Mouse (Mus musculus) fibroblast of lung, adult 2 months (primary cell): ENCODE measurements around the gene Ociad2.

Source experiments
- DNase-seq: peaks from one replicate; pipeline ENCODE4 v3.0.0-alpha.2; 2011; ENCODE audit warnings: low read depth

Ociad2 gene

DNA sequence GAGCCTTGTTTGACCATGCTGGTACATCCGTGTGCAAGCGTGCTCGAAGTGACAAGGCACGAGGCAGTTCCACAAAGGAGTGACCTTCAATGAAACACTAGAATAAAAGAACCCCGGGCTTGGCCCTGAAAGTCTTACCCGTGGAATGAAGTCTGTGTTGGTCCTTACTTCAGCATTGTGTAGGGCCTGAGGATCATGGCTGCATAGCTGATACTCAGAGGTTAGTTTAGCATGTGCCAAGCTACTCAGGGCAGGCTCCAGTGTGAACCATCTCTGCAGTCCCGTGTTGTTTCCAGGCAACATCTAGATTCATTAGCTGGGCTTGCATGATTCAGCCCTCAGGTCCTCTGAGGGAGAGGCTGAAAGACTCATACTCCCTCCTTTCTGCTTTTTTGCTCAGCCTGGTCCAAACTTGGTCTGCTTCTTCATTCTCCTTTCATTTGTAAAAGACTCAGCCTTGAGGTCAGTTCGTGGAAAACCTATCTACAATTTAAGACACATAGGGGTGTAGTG is at the start of gene Ociad2:
Ociad2 (minus strand) TSS at position 306 of the 513 bp plus-strand sequence.
- no peak for DNase-seq

DNA sequence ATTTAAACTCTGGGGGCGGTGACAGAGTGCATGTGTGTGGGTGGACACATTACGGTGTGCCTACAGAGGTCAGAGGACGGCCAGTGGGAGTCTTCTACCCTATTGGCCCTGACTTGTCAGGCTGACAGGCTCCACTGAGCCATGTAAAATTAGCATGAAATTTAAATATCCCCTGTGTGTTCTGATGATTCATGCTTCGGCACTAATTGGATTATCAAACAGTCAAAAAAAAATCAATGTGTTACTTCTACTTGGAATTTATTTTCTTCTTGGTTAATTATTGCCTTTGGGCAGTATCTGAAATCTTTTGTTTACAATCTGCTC is 42.8 kb upstream of the Ociad2 start:
- DNase-seq = no peak

DNA sequence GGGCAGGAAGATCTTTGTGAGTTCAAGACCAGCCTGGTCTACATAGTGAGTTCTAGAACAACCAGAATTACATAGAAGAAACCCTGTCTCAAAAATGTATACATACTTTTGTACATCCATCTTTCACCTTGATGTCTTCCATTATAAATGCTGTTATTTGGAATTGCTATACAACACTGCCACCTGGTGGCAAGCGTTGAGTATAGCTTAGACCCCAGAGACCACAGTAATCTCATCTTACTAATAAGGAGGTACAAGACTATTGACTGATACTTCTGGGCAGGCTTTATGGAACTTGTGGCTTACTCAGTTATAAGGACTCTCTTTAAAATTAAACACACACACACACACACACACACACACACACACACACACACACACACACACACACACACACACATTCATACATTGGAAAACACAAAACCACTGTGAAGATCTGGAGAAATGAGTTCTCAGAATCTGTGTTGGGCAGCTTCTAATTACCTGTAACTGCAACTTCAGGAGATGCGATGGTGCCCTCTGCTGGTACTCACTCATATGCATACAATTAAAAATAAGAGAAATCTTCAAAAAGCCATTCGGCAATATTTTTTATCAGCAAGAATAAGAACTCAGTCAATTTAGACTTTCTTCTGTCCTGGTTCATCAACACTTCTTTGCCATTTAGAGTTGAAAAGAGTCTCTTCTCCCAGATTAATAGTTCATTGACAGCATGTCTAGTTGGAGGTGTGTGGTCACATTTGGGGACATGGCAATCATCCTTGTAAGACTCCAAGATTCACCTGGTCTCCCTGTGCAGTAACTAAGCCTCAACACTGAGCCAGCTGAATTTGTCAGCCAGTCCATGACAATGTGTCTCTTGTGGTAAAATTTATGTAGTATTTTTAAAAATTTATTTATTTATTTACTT is 42.2 kb upstream of the Ociad2 start:
- no peak for DNase-seq

DNA sequence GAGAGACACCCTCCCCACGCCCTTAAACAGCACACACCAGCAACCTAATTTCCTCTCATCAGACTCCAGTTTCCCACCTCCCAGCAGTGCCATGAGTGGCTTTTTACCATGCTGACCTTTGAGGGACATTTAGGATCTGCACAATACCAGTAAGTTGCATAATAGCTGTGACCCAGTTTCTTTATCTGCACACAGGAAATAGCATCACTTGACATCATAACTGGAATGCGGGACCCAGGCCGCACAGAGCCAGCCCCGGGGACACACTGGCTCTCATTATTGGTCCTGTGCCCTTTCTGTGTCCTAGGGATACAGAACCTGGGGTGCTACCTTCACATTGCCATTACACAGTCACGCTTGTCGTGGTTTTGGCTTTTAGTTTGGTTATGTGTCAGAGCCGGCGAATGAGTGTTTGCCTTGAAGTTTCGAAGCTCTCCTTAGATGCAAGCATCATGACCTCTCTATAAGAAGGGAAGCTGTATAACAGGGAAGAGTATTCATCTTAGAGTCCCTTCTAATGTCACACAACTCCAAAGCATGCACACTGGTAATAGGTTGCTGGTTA is 41.2 kb upstream of the Ociad2 start:
- DNase-seq = no peak

DNA sequence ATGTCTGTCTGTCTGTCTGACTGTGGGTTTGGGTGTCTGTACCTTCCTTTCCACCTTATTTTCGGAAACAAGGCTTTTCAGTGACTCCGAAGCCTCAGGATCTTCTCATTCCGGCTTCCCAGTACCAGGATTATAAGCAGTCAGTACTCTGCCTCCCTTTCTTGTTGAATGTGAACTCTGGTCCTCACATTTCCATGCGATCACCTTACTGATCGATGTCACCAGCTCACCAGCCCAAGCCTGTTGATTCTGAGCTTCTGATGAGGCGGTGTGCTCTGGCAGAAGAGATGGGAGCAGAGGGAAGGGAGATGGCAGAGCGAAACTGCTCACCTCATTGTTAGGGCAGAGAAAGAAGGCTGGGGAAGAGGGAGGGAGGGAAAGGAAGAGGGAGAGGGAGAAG is 40.7 kb upstream of the Ociad2 start:
- DNase-seq = no peak

DNA sequence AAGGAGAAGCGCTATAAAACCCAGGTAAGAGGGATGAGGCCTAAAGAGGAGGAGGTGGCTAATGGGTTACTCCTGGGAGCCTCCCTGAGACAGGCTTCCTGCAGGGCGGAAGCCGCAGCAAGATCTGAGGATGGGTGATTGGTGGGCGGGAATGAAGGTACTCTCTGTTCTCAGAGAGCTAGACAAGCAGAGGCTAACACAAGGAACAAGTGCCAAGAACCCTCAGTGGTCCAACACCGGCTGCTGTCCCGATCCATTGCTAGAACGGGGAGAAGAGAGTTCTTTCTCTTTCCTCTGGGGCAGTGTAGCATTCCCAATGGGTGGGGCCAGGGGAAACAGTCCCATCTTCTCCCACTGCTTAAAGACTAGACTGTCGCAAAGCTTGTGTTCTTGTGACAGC is 40.0 kb upstream of the Ociad2 start:
- no peak for DNase-seq

DNA sequence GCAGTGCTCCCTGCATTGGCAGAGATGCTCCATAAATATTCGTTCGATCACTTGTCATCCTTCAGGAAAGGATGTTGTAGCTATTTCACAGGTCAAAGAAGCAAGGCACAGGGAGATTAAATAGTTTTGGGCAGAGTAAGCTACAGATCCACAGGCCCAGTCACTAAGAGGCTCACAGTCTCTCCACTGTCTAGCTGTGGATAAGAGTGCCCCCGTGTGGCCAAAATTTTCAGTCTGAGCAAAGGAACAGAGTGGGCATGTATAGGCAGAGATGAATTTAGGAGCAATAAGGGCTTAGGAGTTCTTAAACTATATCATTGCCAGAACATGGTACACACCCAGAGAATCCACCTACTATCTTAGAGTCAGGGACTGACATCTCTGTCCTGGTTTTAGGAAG is 39.1 kb upstream of the Ociad2 start:
- DNase-seq = no peak

DNA sequence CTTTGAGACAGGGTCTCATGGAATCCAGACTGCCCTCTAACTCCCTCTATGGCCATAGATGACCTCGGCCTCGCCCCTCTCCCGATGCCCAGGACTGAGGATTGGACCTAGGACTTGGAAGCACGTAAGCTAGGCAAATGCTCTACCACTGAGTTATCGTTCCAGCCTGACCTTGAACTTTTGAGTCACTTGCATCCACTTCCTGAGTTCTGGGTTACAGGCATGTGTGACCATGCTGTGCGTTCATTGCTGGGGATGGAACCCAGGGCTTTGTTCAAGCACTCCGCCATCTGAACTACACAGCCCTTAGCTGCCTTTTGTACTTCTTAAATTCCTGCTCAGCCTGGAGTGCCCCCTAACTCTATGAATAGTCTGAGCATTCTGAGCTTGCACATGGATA is 35.7 kb upstream of the Ociad2 start:
- no peak for DNase-seq

DNA sequence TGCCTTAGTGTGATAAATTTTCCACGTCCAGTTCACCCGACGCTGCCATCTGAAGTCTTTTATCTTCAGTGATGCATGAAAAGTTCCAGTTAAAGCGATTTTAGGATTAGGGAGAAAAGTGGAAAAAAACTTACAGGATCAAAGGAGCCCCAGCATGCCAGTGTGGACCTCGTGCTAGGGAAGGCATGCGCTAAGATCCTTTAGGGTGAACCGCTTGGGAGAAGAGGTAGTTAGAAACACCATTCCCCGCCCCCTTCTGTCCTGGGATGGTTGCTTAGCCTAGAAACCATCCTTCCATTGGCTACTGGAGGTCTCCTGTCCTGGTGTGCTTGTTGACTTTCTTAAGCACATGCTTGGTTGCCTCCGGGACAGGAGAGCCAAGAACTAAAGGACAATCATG is 35.2 kb upstream of the Ociad2 start:
- DNase-seq = no peak

DNA sequence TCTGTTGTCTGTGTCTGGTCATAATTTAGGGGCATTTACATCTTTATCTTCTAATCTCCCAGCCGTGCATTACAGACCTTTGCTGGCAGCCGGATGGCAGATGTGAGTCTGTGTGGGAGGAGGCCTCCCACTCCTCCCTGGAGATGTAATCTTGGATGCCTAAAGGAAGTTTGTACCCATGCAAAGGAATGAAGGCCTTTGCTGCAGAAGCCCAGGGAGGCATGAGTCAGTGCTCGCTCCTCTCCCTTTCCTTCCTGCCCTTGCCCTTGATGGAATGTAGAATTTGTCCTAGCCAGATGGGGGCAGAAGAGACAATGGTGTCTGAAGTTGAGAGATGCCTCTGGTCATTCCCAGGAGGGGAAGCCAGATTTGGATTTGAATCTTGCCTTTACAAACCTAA is 32.4 kb upstream of the Ociad2 start:
- DNase-seq = no peak

DNA sequence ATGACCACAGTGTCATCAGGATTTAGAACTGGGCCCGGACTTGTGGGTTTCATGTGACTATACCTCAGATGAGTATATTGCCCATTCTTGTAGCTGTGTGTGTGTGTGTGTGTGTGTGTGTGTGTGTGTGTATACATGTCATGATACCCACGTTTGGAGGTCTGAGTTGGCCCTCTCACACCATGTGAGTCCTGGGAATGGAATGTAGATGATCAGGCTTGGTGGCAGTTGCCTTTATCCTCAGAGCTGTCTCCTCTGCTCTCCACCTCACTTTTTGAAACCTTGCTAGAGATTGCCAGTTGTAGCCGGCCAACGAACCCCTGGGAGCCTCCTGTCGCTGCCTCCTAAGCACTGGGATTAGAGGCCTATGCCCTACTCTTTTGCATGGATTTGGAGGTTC is 31.8 kb upstream of the Ociad2 start:
- DNase-seq = no peak

DNA sequence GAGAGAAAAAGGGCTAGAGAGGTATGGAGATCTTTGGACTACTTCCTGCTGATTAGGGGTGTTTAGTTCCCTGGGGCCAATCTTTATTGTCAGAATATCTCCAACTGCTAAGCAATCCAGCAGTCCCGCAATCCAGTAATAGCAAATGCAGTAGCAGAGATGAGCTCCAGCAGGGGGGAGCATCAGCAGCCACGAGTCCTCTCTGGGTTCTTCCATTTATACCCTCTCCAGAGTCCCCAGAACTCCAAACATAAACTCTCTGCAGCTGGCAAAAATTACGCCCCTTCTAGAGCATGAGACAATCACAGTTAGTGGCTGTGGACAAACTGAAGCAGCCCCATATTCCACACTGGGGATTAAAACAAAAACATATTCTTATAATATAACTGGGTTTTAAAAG is 28.9 kb upstream of the Ociad2 start:
- no peak for DNase-seq

DNA sequence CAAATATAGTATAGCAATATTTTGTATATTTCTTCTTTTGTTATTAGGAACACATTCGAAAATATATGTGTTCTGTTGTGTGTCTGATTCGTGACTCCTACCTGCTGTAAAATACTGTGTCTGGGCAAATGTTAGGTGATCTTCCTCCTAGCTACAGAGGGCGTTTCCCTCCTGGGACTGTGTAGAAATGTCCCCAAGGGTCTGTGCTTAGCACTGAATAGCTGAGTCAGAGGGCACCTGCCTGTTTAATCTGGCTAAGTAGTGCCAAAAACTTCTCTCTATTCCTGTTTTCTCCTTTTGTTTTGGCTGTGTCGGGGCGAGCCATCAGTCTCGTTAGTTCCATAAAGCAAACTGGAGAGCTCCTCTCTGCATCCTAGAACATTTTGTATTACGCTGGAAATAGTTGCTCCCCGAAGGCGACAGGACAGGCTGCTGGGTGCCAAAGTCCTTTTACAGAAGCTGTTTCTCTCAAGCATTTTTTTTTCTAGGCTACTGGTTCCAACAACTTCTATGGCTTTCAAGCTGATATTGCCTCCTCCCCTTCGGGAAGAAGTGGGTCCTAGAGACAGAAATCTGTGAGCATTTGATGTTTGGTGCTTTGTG is 28.1 kb upstream of the Ociad2 start:
- no peak for DNase-seq

DNA sequence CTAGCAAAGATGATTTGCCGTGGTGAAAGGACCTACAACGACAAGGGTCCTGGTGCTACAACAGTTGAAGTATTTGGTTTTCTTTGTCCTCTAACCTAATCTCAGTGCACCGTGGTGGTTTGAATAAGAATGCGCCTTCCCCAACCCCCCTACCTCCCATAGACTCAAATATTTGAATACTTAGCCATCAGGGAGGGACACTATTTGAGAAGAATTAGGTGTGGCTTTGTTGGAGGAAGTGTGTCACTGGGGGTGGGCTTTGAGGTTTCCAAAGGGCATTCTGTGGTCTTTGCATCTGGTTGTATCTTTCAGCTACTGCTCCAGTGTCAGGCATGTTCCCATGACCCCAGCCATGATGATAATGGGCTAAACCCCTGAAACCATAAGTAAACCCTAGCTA is 27.1 kb upstream of the Ociad2 start:
- DNase-seq = no peak

DNA sequence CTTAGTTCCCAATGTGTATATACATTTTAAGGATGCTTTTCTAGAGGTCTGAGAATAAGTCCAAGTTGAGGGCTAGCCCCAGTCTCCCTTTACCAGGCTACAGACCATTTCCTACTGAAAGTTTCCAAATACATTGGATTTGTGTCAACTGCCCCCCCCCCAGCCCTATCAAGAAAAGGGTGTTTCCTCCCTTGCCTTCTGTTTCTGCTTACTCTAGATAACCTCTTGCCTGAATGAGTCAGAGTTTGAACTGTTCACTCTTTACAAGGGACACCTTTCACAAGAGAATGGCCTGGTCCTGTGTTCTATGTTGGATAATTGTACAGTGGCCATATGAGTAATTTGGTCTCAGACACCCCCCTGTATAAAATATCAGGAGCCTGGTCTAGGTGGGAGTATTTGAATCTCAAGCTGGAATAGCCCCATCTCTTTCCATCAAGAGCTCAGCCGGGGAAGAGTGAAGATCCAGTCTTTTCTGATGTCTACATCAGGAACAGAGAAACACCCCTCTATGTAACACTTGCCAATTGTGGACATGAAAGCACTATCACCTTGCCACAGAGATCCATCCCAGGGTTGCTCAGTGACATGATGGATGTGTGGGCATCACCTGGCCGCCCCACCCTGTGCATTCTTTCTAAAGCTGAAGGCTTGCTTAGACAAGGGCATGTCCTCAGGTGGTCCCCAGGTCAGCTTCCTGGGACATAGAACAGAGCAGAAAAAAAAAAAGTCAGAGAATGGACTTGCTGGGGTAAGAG is 23.5 kb upstream of the Ociad2 start:
- no peak for DNase-seq

DNA sequence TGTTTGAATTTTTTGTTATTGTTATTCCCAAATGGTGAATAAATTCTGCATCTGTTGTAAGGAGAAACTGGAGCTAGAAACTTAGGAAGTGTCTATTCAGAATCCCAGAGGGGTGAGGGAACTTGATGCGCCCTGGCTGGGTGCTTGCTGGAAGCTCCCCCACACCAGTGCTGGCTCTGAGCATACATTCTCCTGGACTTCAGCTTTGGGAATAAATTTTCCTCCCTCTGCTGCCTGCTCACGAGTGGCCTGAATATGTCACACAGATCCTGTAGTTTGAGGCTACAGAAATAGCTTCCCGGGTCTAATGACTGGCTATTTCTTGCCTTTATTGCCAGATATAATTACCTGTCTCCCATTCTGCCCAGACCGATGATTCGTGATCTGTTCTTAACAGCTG is 22.0 kb upstream of the Ociad2 start:
- no peak for DNase-seq

DNA sequence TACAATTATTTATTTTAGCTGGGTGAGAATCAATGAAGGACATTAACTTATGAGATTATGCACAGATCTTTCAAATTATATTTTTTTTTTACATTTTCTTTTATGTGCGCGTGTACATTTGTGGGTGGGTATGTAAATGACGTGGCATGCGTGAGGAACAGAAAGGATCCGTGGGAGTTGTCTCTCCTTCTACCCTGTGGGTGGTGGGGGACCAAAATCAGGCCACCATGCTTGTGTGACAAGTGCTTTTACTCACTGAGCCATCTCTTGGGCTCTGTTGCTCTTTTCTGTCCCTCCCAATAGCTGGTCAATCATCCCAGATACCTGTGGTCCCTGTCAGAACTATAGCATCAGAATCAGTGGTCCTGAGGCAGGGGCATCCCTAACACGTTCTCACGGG is 21.5 kb upstream of the Ociad2 start:
- no peak for DNase-seq

DNA sequence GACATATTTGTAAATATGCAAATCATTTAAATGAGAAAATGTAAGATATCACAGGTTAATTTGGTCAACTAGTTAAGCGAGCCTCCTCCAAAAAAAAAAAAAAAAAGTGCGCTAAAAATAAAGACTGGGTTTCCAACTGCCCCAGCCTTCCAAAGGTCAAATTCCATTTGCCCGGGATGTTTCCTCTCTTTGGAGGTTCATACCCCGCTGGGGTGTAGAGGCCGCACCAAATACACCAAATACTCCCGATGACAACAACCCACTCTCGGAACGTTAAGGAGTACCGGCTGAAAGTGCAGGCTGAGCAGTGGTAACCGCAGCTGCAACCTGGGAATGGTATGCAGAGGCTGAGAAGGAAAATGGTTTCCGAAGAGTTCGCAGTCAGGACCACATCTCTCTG is 19.4 kb upstream of the Ociad2 start:
- DNase-seq = no peak

DNA sequence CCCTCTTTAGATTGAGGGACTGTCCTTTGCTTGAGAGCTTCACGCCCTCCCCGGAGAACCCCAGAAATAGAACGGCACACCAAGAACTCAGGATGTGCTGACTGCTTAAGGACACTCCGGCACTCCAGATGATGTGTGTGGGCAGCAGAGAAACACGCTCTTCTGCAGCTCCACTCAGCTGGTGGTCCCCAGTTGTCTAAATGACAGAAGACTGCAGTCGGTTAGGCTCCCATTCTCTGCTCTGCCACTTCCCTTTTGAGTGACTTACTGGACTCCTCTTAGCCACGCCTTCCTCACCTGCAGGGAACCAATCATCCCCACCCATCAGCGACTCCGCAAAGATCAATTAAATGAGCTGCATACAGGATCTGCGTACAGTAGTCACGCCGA is 18.9 kb upstream of the Ociad2 start:
- DNase-seq = no peak

DNA sequence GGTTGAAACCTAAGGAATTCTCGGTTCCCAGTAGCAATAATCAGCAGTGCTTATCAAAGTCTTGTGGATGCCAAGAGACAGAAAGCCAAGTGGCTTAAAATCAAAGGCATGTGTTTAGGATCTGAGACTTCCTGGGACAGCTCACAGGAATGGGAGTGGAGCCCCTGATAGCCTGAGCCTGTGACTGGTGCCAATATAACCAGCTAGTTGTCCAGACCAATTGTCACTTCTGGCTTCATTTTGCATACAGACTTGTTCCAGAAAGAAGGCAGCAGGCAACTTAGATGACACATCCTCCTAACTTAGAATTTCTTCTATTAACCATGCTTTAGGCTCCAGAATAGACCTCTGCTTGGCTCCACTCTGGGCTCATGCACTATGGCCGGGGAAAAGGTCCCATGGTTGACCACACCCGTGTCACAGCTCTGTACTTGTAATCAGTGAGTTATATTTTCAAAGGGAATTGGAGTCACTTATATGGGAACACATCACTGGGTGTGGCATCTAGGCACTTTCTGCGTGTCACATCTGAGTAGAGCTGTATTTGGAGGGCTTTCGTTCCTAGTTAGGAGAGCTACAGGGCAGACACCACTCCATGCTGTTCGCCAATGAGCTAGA is 18.4 kb upstream of the Ociad2 start:
- no peak for DNase-seq

DNA sequence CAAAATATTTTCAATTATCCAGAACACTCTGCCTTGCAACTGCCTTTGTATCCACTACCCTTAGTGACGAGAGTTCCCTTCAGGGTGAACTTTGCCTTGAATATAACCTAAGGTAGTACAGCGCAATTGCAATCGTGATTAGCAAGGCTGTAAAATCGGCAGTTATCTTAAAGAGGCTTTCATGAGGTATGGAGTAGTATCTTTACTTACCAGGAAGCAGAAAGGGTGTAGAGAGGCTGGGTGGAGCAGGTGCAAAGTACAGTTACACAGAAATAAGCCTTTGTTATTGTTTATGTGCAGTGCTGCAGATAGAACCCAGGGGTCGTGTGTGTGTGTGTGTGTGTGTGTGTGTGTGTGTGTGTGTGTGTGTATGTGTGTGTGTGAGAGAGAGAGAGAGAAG is 14.6 kb upstream of the Ociad2 start:
- DNase-seq = no peak

DNA sequence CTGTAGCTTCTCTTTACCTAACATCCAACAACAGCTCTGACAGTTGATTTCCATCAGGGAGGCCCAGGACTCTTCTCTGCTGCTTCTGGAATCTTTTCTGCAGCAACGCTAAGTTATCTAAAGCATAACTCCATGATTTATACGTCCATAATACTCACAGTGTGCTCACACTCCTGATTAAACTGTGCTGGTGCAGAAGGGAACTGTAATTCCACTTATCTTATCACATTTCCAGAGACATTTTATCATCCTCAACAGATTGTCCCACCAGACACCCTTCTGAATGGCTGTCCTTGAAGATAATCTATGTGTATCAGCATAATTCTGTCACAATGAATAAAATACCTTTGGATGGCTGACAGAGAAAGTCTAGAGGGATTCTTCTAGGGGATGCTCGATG is 13.2 kb upstream of the Ociad2 start:
- DNase-seq = no peak
